Mouse (Mus musculus) intestine, embryonic 15.5 days (tissue): ENCODE measurements around the gene Cltc. TPM values are rescaled to one million over a fixed set of nuclear protein-coding genes. Genes with fewer than 3 reads are reported as not detected.

Experiments
- ATAC-seq: fragments of 200-750 bp; cut with Nextera tagmentation; 2 replicates; pipeline ENCODE4 v1.8.0; 2017; ENCODE audit warnings: moderate TSS enrichment, moderate library complexity
- H3K27ac ChIP-seq: fragments of 300-500 bp; sonication (generic); 2 replicates; pipeline ENCODE4 v1.5.1; 2015; ENCODE audit warnings: mild to moderate bottlenecking, inconsistent platforms
- H3K27me3 ChIP-seq: fragments of 300-500 bp; sonication (generic); replicated peaks from 2 replicates; pipeline ENCODE4 v1.6.1; 2015; ENCODE audit warnings: inconsistent platforms
- H3K36me3 ChIP-seq: fragments of 300-500 bp; sonication (generic); 2 replicates; pipeline ENCODE4 v1.6.1; 2015; ENCODE audit warnings: inconsistent platforms
- H3K4me1 ChIP-seq: fragments of 300-500 bp; sonication (generic); replicated peaks from 2 replicates; pipeline ENCODE4 v1.6.1; 2015; ENCODE audit warnings: inconsistent platforms
- H3K4me2 ChIP-seq: fragments of 300-500 bp; sonication (generic); replicated peaks from 2 replicates; pipeline ENCODE4 v1.6.1; 2015; ENCODE audit warnings: mild to moderate bottlenecking, inconsistent platforms
- H3K4me3 ChIP-seq: fragments of 300-500 bp; sonication (generic); replicated peaks from 2 replicates; pipeline ENCODE4 v1.5.1; 2015; ENCODE audit warnings: inconsistent platforms
- H3K9ac ChIP-seq: fragments of 300-500 bp; sonication (generic); 2 replicates; pipeline ENCODE4 v1.6.1; 2015; ENCODE audit warnings: inconsistent platforms
- H3K9me3 ChIP-seq: fragments of 300-500 bp; sonication (generic); 2 replicates; pipeline ENCODE4 v1.6.1; 2016; ENCODE audit warnings: inconsistent platforms
- WGBS: fragments of 180-500 bp; shearing (Covaris S2); methylation state at CpG from one replicate; pipeline ENCODE4 v1.1.7; 2015; 5-methylcytosine and 5-hydroxymethylcytosine counted together
- polyA plus RNA-seq: library from polyadenylated mRNA; unstranded; fragments of >200 nt; fragmentation: Nextera tagmentation; extraction: Ambion mirVana; gene quantifications from 2 replicates; pipeline ENCODE4 v1.2.1, GENCODE M21; 2015

The Cltc gene
- polyA plus RNA-seq, 1 experiment from 2014 or later = 135 TPM

DNA sequence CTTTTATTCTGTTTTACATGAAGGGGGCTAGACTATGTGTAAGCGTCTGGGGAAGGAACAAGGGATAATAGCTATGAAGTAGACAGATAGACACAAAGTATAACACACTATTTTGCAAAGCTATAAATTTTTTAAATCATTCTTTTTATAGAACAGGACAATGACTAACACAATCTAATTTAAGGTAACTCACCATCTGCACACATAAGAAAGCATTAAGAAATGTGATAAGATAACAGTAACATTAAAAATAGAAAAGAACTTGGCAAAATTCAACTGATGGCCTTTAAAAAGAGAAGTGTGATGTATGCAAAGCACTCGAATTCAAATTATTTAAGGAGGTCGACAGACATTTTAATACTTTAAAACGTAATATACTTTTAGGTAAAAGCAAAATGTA, 22.4 kb downstream of the Cltc start:
- no peak for ATAC-seq
- H3K9me3 ChIP-seq = no peaks in the 10 kb centered on the region
- H3K4me2 ChIP-seq = no peak overlapping the region
- H3K27ac ChIP-seq = no peak overlapping the region
- no peak overlapping the region for H3K9ac ChIP-seq
- WGBS = 90% methylated on average over 4 of the region's 4 CpGs
- peaks cover 9% of the 10 kb centered on the region; the same call in 1 of the 2 replicates for H3K36me3 ChIP-seq
- 0 out of 2 replicates have a peak, but pooled peaks cover 2% of the 10 kb centered on the region for H3K4me1 ChIP-seq
- no peaks in the 10 kb centered on the region for H3K27me3 ChIP-seq
- no peak overlapping the region for H3K4me3 ChIP-seq

DNA sequence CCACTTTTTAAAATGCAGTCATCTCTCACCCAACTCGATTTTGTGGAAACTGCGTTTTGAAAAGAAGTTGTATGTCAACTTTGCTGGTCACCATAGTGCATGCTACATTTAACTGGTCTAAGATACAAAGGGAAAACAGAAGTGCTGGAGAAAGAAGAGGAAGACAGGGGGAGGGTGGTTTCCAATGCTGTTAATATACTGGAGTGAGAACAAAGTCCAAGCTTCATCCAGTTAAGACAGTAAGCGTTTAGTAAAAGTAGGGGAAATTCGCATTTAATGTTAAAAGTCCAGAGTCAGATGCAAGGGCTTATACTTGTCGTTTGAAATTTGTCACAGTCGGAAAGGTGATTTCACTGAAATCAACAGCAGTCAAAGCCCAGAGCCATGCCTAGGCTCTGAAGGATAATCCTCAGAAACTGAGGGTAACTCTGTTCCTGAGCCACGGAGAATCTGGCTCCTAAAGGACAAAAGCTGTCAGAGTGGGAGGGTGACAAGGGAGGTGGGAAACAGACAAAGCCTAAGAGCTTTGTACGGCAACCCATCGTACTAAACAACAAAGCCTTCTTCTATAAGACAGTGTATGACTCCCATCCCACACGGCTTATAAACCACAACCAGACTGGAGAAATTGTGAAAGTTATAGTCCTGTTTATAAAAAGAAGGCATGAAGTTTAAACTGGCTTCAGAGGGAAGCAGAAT, 23.0 kb downstream of the Cltc start:
- 0 out of 2 replicates have a peak, but pooled peaks cover 2% of the 10 kb centered on the region for H3K4me1 ChIP-seq
- no peak overlapping the region for H3K27ac ChIP-seq
- H3K4me2 ChIP-seq = no peak overlapping the region
- no peak overlapping the region for H3K4me3 ChIP-seq
- 76% methylated on average over 10 of the region's 10 CpGs for WGBS
- no peak overlapping the region for H3K9ac ChIP-seq
- no peaks in the 10 kb centered on the region for H3K27me3 ChIP-seq
- ATAC-seq = no peak
- H3K36me3 ChIP-seq = peaks cover 9% of the 10 kb centered on the region; the same call in 1 of the 2 replicates
- H3K9me3 ChIP-seq = no peaks in the 10 kb centered on the region

DNA sequence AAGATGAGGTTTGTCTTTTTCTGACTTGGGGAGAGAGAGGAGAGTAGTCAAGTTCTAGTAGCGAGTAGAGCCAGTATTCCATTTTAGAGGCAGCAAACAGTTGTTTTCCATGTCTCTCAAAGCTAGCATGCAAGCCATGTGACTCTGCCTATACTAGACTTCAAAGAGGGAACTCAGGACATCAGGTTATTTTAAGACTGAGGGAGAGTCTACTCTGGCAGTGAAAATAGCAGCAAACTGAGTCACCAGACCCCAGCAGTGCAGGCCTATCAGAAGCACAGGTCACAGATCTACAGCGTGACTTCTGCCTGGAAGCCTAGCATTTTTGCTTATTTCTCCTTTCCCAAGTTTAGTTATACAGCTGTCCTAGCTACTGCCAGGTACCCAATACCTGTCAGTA, 25.9 kb downstream of the Cltc start:
- Histone ChIP-seq H3K27ac (no peak overlapping the region), H3K9ac (no peak overlapping the region), H3K4me2 (no peak overlapping the region), H3K4me1 (0 out of 2 replicates have a peak, but pooled peaks cover 2% of the 10 kb centered on the region), H3K27me3 (no peaks in the 10 kb centered on the region), H3K4me3 (no peak overlapping the region), H3K36me3 (peaks cover 12% of the 10 kb centered on the region), H3K9me3 (no peaks in the 10 kb centered on the region)
- 95% methylated on average over 2 of the region's 2 CpGs for WGBS
- no peak for ATAC-seq

DNA sequence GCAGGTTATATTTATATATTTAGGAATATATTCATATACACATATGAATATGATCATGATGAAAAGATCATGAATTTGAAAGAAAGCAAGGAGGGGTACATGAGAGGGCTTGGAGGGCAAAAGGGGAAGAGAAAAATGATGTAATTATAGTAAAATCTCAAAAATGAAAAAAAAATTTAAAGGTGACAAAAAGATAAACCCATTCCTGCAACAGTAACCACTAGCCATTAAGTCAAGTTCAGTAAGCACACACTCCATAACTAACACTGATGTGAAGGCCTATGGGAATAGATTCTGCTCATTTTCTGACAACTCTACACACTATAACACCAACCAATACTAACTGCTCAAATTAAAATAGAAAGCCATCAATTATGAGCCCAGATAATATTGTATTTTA, 31.8 kb downstream of the Cltc start:
- Histone ChIP-seq H3K36me3 (peaks cover 14% of the 10 kb centered on the region), H3K27me3 (no peaks in the 10 kb centered on the region), H3K4me2 (no peak overlapping the region), H3K9ac (no peak overlapping the region), H3K27ac (no peak overlapping the region), H3K4me1 (no peaks in the 10 kb centered on the region), H3K4me3 (no peak overlapping the region), H3K9me3 (no peaks in the 10 kb centered on the region)
- ATAC-seq = no peak

DNA sequence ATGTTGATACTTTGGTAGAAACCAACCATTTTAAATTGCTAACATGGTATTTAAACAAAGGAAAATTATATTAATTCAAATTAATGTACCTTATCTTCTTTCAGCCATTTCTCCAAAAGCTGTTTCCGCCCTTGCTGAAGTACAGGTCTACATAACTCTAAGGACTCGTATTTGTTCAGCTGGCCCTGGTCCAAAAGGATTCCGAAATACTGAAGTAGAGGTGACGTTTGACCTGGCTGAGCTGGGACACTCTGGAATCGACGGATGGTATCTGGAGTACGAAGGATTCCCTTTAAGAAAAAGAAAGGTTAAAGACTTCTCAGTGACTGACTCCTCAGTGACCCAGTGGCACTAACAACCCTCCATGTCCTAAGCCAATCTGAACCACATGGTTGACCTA, 32.4 kb downstream of the Cltc start:
- no peaks in the 10 kb centered on the region for H3K27me3 ChIP-seq
- H3K9ac ChIP-seq = no peak overlapping the region
- WGBS = 88% methylated on average over 7 of the region's 7 CpGs
- ATAC-seq = no peak
- H3K36me3 ChIP-seq = peaks cover 19% of the 10 kb centered on the region
- H3K27ac ChIP-seq = no peak overlapping the region
- no peak overlapping the region for H3K4me3 ChIP-seq
- H3K9me3 ChIP-seq = no peaks in the 10 kb centered on the region
- no peaks in the 10 kb centered on the region for H3K4me1 ChIP-seq
- no peak overlapping the region for H3K4me2 ChIP-seq

DNA sequence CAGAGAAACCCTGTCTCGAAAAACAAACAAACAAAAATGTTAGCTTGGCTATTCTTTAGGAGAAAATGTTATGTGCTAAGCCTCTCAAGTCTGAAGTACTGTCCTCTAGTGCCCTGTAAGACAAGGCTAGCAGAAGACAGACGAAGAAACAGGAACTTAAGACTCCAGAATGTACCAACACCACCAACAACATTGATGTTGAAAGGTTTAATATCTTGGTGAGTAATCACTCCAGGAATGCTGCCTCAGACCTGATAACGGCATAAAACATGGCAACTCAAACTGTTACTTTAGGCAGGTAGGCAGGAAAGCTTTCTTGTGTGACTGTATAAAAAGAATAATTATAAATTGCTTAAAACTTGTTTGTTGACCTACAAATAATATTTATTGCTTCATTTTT, 33.4 kb downstream of the Cltc start:
- 90% methylated on average over 3 of the region's 3 CpGs for WGBS
- Histone ChIP-seq H3K4me3 (no peak overlapping the region), H3K27me3 (no peaks in the 10 kb centered on the region), H3K27ac (no peak overlapping the region), H3K9me3 (no peaks in the 10 kb centered on the region), H3K9ac (no peak overlapping the region), H3K36me3 (peaks cover 21% of the 10 kb centered on the region), H3K4me2 (no peak overlapping the region), H3K4me1 (no peaks in the 10 kb centered on the region)
- ATAC-seq = no peak

DNA sequence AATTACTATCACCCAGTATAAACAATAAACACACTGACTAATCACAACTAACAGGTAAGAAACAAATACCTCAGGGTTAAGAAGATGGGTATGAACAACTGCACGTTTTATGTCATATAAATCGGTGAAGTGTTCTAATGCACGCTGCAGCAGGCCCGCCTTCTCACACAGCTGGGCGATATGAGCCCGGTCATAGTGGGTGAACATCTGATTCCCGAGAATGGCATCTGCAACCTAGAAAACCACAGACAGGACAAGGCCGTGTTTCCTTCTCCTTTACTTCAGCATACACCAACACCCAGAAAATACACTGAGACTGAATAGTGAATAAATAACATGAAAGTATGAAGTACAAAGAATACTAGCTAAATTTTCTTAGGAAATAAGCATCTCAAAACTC, 38.0 kb downstream of the Cltc start:
- no peak for ATAC-seq
- WGBS = 88% methylated on average over 8 of the region's 8 CpGs
- Histone ChIP-seq H3K36me3 (peaks cover 15% of the 10 kb centered on the region), H3K9me3 (no peaks in the 10 kb centered on the region), H3K4me3 (no peak overlapping the region), H3K27me3 (no peaks in the 10 kb centered on the region), H3K4me2 (no peak overlapping the region), H3K4me1 (no peaks in the 10 kb centered on the region), H3K9ac (no peak overlapping the region), H3K27ac (no peak overlapping the region)

DNA sequence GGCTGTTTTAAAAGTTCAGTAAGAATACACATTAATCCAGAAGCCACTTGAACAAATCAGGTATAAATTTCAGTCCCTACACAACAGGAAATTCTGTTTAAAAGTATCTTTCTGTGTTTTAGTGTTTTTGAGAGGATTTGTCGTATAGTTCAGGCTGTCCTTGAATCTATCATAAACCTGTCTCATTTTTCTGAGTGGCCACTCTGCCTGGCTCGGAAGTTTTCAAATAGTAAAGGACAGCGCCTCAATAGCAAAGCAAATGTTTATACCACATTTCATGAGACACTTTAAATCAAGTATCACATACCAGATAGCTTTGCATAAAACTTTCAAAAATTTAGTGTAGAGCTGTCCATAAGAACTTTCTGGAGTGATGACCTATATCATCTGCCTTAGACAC, 39.0 kb downstream of the Cltc start:
- Histone ChIP-seq H3K36me3 (peaks cover 15% of the 10 kb centered on the region), H3K9ac (no peak overlapping the region), H3K9me3 (no peaks in the 10 kb centered on the region), H3K4me1 (no peaks in the 10 kb centered on the region), H3K4me2 (no peak overlapping the region), H3K4me3 (no peak overlapping the region), H3K27ac (no peak overlapping the region), H3K27me3 (no peaks in the 10 kb centered on the region)
- no peak for ATAC-seq
- 80% methylated on average over 3 of the region's 3 CpGs for WGBS

DNA sequence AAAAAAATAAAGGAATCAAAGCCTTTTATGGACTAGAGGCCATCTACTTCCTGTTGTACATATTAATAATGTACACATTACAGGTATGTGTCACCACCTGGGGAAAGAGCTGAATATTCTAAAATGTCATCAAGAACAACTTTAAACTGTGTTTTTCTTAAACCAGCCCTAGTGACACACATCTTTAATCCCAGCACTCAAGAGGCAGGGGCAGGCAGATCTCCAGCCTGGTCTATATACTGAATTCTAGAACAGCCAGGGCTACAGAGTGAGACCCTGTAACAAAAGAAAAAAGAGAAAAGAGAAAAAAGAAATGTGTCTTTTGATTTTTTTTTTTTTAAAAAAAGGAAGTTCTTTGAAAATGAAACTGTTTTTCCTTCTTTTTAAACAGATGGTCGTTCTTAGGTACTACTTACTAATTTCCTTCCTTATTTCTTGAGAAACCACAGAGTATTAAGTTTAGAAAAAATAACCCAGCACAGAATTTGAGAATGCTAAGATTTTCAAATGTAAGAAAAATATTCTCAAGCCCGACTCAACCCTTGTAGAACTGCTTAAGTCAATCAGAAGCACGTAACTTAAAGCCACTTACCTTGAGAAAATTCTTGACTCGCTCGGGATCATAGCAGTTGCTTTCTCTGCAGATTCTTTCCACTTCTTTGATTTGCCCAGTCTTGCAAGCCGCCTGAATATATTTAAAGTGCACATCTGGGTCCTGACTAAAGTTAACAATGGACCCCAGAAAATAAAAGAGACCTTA, 39.9 kb downstream of the Cltc start:
- 86% methylated on average over 6 of the region's 6 CpGs for WGBS

DNA sequence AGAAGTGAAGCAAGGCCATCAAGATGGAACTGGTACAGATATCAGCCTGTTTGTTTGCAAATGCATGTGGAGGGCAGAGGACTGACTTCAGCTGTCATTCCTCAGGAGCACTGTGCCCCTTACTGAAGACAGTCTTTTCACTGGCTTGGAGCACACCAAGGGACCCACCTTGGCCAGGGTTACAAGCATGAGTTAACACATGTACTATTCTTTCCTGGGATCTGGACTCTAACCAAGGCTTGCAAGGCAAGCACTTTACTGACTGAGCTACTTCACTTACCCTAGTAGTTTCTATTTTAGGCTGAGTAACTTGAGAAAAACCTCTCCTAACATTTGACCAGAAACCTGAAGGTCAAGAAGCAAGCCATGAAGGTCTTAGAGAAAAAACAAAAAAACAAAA, 42.8 kb downstream of the Cltc start:
- Histone ChIP-seq H3K4me3 (no peak overlapping the region), H3K9me3 (no peaks in the 10 kb centered on the region), H3K27ac (no peak overlapping the region), H3K9ac (no peak overlapping the region), H3K4me2 (no peak overlapping the region), H3K36me3 (peaks cover 13% of the 10 kb centered on the region), H3K27me3 (no peaks in the 10 kb centered on the region), H3K4me1 (no peaks in the 10 kb centered on the region)
- ATAC-seq = no peak

More for the DNA sequence above, 39.9 kb downstream of the Cltc start:
- H3K4me3 ChIP-seq = no peak overlapping the region
- H3K4me2 ChIP-seq = no peak overlapping the region
- peaks cover 17% of the 10 kb centered on the region for H3K36me3 ChIP-seq
- no peak overlapping the region for H3K27ac ChIP-seq
- H3K9me3 ChIP-seq = no peaks in the 10 kb centered on the region
- no peaks in the 10 kb centered on the region for H3K4me1 ChIP-seq
- no peak for ATAC-seq
- no peak overlapping the region for H3K9ac ChIP-seq
- H3K27me3 ChIP-seq = no peaks in the 10 kb centered on the region

DNA sequence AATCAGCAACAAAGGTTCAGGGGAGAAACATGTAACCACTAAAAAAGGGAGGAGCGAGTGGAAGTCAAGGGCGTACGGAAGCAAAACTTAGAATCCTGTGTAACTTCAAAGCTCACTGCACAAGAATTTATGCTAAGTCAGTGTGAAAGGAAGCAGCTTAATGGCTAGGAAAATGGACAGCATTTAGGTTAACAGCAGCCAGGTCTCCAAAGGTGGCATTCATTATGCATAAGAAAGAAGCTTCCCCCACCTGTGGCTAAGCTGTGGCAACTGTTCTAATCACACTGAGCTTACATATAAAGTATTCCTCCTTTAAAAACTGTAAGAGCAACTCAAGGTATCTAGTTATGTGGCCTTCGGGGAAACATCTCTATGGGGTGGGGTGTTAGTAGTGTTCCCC, 56.2 kb downstream of the Cltc start:
- Histone ChIP-seq H3K27ac (no peak overlapping the region), H3K36me3 (peaks cover 43% of the 10 kb centered on the region)
- 95% methylated on average over 4 of the region's 4 CpGs for WGBS

DNA sequence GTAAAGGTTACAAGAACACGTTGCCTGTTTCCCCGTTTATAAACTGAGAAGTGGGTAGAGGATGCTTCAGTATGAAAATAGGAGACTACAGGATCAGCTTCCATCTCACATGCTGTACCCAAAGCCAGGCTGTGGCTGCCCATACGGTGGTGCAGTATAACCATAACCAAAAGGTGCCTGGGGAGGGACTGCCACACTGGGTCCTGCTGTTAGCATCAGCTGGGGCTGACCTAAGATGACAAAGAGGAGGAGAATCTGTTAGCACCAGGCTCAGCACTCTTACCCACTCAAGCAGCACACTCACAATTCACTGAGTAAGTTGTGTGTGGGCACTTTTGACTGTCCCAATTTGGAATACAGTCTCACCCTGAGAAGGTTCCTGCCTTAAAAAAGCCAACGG, 61.9 kb downstream of the Cltc start:
- Histone ChIP-seq H3K9ac (no peak overlapping the region), H3K27me3 (no peaks in the 10 kb centered on the region), H3K36me3 (peaks cover 30% of the 10 kb centered on the region), H3K9me3 (no peaks in the 10 kb centered on the region), H3K4me3 (no peak overlapping the region), H3K4me2 (no peak overlapping the region), H3K4me1 (no peaks in the 10 kb centered on the region), H3K27ac (no peak overlapping the region)
- no peak for ATAC-seq
- WGBS = 85% methylated on average over 4 of the region's 4 CpGs

More for the DNA sequence above, 56.2 kb downstream of the Cltc start:
- no peak overlapping the region for H3K4me3 ChIP-seq
- no peak overlapping the region for H3K9ac ChIP-seq
- H3K4me1 ChIP-seq = no peaks in the 10 kb centered on the region
- no peak for ATAC-seq
- H3K27me3 ChIP-seq = no peaks in the 10 kb centered on the region
- H3K9me3 ChIP-seq = no peaks in the 10 kb centered on the region
- no peak overlapping the region for H3K4me2 ChIP-seq

DNA sequence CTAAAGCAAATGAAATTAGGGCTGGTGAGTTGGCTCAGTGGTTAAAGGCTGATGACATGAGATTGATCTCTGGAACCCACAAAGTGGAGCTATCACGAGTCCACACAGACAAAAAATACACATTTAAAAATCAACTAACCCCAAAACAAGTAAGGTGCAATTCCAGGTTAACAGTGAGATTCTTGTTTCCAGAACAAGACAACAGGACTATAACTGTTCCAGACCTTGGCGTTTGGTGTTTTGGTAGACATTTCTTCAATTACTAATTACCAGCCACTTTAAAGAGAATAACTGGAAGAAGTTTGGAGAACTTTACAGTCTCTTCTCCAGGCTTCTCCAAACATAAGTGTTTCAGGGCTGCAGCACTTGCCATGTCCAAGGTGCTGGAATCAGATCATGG, 64.8 kb downstream of the Cltc start:
- peaks cover 27% of the 10 kb centered on the region for H3K36me3 ChIP-seq

More for the DNA sequence above, 64.8 kb downstream of the Cltc start:
- WGBS = 85% methylated on average over 2 of the region's 2 CpGs
- Histone ChIP-seq H3K9ac (no peak overlapping the region), H3K9me3 (no peaks in the 10 kb centered on the region), H3K4me1 (no peaks in the 10 kb centered on the region), H3K27ac (no peak overlapping the region), H3K27me3 (no peaks in the 10 kb centered on the region), H3K4me2 (no peak overlapping the region), H3K4me3 (no peak overlapping the region)
- ATAC-seq = no peak
